Mouse (Mus musculus) cerebellum, adult (tissue): ENCODE data around the gene Mvb12a.

Experiments
- ATAC-seq: cut with Nextera tagmentation; 2 replicates; pipeline ENCODE4 v1.9.2; 2017; ENCODE audit warnings: mild to moderate bottlenecking, moderate library complexity, mixed read lengths; ENCODE audit not compliant: insufficient number of reproducible peaks, low FRiP score, low TSS enrichment

Mvb12a gene

GRCm38 (mm10) chr8:71588762-71589161 is 46.0 kb downstream of the Mvb12a start:
- ATAC-seq = no peak

- ATAC-seq = no peak
Observed at GRCm38 (mm10) chr8:71591017-71591416, 48.3 kb downstream of the Mvb12a start.

GRCm38 (mm10) chr8:71591471-71592373 is 49.0 kb downstream of the Mvb12a start, which contains the start of gene Pgls:
Gene Pgls, plus strand, starts transcription at chr8:71592176.
- peak; percentile 78 for ATAC-seq

- ATAC-seq = peak; percentile 57
Observed at GRCm38 (mm10) chr8:71592374-71593170, 49.9 kb downstream of the Mvb12a start.

- ATAC-seq = no peak
Observed at GRCm38 (mm10) chr8:71593556-71594323, 51.0 kb downstream of the Mvb12a start.

GRCm38 (mm10) chr8:71594324-71594722 is 51.6 kb downstream of the Mvb12a start:
- ATAC-seq = no peak

GRCm38 (mm10) chr8:71595862-71596261 is 53.1 kb downstream of the Mvb12a start:
- peak; percentile 32 for ATAC-seq

- ATAC-seq = no peak
Observed at GRCm38 (mm10) chr8:71596384-71596783, 53.7 kb downstream of the Mvb12a start.

- ATAC-seq = no peak
Observed at GRCm38 (mm10) chr8:71596798-71597197, 54.1 kb downstream of the Mvb12a start.

- no peak for ATAC-seq
Observed at GRCm38 (mm10) chr8:71597451-71597850, 54.7 kb downstream of the Mvb12a start, which contains the start of gene Fam129c. Gene Fam129c, plus strand, starts transcription at chr8:71597648.
